Mouse (Mus musculus): ENCODE measurements around the gene Hnrnpa1. TPM values are rescaled to one million over a fixed set of nuclear protein-coding genes. Genes with fewer than 3 reads are reported as not detected.
A peak's percentile ranks its signal among the peaks of the same experiment; 100 is the strongest.

The Hnrnpa1 gene
- total and polyA plus RNA-seq, 2 experiments from 2014 or later: 117 to 596 TPM

DNA sequence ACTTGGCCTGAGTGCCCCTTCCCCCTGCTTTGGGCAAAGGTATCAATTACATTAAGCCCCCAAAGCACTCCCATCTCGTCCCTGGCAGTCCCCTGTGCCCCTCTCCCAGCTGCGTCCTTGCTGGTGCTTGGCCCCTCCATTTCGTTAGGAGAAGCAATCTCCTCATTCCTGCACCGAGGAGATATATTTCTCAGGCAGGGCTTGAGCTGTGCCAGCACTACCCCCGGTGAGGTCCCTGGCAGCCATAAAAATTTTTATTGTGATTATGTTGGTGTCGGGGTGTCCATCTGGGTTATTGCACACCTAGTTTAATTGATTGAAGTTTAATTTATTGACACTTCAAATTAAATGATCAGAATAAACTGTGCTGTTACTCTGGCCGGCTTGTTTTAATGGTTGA is 37.7 kb downstream of the Hnrnpa1 start:
- 62% methylated on average over 7 of the region's 7 CpGs for WGBS
- Histone ChIP-seq H3K4me2 (ENCODE audit: low read depth, low read length) (no peak overlapping the region), H3K27me3 (ENCODE audit: insufficient read depth, low read length) (no peaks in the 10 kb centered on the region), H3K4me3 (ENCODE audit: low read length) (no peak overlapping the region), H3K36me3 (ENCODE audit: insufficient read depth, low read length) (no peaks in the 10 kb centered on the region), H3K27ac (no peak overlapping the region), H3K9ac (replicated peaks; ENCODE audit: low read length) (no peak overlapping the region), H3K4me1 (ENCODE audit: insufficient read depth, low read length) (peaks cover 8% of the 10 kb centered on the region; the same call in 1 of the 2 replicates), H3K9me3 (ENCODE audit: low read length) (no peaks in the 10 kb centered on the region)
- no peak for TF ChIP-seq CTCF (IDR thresholded peaks at IDR 0.05; ENCODE audit: low read depth)
- ATAC-seq (no peak), DNase-seq (ENCODE audit: low spot score) (no peak)

DNA sequence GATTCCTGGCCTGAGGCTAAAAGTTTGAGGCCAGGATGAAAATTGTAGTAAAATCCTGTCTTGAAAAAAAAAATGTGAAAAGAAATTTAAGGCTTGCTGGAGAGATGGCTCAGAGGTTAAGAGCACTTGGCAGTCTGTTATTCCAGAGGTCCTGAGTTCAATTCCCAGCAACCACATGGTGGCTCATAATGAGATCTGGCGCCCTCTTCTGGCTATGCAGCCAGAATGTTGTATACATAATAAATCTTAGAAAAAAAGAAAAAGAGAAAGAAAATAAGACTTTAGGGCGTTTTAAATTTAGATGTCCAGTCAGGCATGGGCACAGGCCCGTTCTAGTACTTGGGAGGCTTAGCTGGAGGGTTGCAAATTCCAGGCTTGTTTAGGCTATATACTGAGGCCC is 39.5 kb downstream of the Hnrnpa1 start:
- Histone ChIP-seq H3K27me3 (ENCODE audit: insufficient read depth, low read length) (no peaks in the 10 kb centered on the region), H3K27ac (no peak overlapping the region), H3K4me2 (ENCODE audit: low read depth, low read length) (no peak overlapping the region), H3K4me1 (ENCODE audit: insufficient read depth, low read length) (no peaks in the 10 kb centered on the region), H3K36me3 (ENCODE audit: insufficient read depth, low read length) (no peaks in the 10 kb centered on the region), H3K9me3 (ENCODE audit: low read length) (no peaks in the 10 kb centered on the region), H3K9ac (replicated peaks; ENCODE audit: low read length) (no peak overlapping the region), H3K4me3 (ENCODE audit: low read length) (no peak overlapping the region)
- DNase-seq (ENCODE audit: low spot score) (peak; percentile 28), ATAC-seq (no peak)
- TF ChIP-seq CTCF (IDR thresholded peaks at IDR 0.05; ENCODE audit: low read depth): peak; percentile 54
- WGBS: 59% methylated on average over 3 of the region's 3 CpGs

DNA sequence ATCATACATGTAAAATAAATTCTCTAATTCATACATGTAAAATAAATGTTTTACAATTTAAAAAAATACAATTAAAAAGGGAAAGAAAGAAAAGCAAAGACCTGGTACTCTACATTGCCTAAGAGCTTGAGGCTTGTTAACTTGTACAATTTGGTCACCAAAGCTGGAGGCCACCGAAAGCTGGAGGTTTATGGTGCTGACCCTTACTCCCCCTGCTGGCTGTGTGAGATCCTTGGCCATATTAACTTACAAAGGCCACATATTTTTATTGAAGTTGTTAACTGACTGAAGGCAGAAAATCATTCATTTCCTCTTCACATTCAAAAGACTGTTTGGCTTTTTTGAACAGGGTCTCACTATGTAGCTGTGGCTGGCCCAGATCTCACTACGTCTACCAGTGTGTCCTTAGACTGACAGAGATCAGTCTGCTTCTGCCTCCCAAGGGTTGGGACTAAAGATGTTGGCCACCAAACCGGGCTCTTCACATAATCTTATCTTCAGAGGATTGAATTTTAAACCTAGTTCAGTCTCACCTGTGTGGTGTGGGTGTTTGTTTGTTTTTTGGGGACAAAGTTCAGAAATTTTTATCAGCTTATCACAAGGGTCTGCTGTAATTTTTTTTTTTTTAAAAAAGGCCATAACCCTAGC is 40.7 kb downstream of the Hnrnpa1 start:
- H3K4me3 ChIP-seq (ENCODE audit: low read length): no peak overlapping the region
- no peaks in the 10 kb centered on the region for H3K9me3 ChIP-seq (ENCODE audit: low read length)
- 0 out of 2 replicates have a peak, but pooled peaks cover 3% of the 10 kb centered on the region for H3K4me1 ChIP-seq (ENCODE audit: insufficient read depth, low read length)
- H3K27me3 ChIP-seq (ENCODE audit: insufficient read depth, low read length): no peaks in the 10 kb centered on the region
- 69% methylated on average over 3 of the region's 3 CpGs for WGBS
- H3K9ac ChIP-seq (replicated peaks; ENCODE audit: low read length): no peak overlapping the region
- peak; percentile 68 for TF ChIP-seq CTCF (IDR thresholded peaks at IDR 0.05; ENCODE audit: low read depth)
- H3K36me3 ChIP-seq (ENCODE audit: insufficient read depth, low read length): no peaks in the 10 kb centered on the region
- ATAC-seq (no peak), DNase-seq (ENCODE audit: low spot score) (peak; percentile 64)
- no peak overlapping the region for H3K27ac ChIP-seq
- H3K4me2 ChIP-seq (ENCODE audit: low read depth, low read length): no peak overlapping the region

DNA sequence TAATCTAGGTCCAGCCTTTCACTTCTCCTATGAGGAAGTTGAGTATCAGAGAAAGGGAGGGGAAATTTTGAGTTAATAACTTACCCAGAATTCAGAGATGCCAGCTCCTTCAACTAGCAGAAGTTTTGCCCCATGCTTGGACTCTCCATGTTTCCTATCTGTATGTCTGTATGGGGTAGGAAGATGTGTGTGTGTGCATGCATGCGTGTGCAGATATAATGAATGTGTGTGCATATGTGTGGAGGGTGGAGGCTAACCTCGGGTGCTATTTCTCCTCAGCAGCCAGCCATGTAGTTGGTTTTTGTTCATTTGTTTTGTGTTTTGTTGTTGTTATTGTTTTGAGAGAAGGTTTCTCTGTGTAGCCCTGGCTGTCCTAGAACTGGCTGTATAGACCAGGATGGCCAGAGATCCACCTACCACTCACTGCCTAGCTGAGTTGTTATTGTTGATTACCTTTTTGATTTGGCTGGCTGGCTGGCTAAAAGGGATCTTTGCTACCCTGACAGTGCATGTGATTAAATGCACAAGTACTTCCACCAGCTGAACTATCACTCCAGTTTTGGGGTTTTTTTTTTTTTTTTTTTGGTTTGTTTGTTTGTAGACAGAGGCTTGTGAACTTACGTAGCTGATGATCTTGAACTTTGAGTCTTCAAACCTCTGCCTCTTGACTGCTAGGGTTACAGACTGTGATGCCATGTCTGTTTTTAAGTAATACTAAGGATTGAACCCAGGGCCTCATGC is 41.4 kb downstream of the Hnrnpa1 start:
- 0 out of 2 replicates have a peak, but pooled peaks cover 3% of the 10 kb centered on the region for H3K4me1 ChIP-seq (ENCODE audit: insufficient read depth, low read length)
- H3K9me3 ChIP-seq (ENCODE audit: low read length): no peaks in the 10 kb centered on the region
- TF ChIP-seq CTCF (IDR thresholded peaks at IDR 0.05; ENCODE audit: low read depth): no peak
- DNase-seq (ENCODE audit: low spot score): no peak
- H3K27ac ChIP-seq: no peak overlapping the region
- no peak overlapping the region for H3K4me2 ChIP-seq (ENCODE audit: low read depth, low read length)
- no peak overlapping the region for H3K4me3 ChIP-seq (ENCODE audit: low read length)
- no peaks in the 10 kb centered on the region for H3K36me3 ChIP-seq (ENCODE audit: insufficient read depth, low read length)
- H3K9ac ChIP-seq (replicated peaks; ENCODE audit: low read length): no peak overlapping the region
- no peak for ATAC-seq
- 91% methylated on average over 3 of the region's 3 CpGs for WGBS
- no peaks in the 10 kb centered on the region for H3K27me3 ChIP-seq (ENCODE audit: insufficient read depth, low read length)

DNA sequence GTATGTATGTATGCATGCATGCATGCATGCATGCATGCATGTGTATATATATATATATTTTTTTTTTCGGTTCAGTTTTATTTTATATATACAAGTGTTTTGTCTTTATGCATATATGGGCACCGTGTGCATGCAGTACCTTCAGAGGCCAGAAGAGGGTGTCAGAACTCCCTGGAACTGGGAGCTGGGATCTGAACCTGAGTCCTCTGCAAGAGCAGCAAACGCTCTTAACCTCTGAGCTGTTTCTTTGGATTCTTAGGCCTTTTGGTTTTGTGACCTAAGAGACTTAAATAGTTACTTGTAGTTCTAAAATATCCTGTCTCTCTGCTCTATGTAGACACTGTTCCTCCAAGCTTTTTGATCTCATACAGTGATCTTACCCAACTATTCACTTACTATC is 43.8 kb downstream of the Hnrnpa1 start:
- WGBS: 59% methylated on average over 3 of the region's 3 CpGs
- Histone ChIP-seq H3K4me1 (ENCODE audit: insufficient read depth, low read length) (0 out of 2 replicates have a peak, but pooled peaks cover 3% of the 10 kb centered on the region), H3K4me3 (ENCODE audit: low read length) (no peak overlapping the region), H3K36me3 (ENCODE audit: insufficient read depth, low read length) (no peaks in the 10 kb centered on the region), H3K9ac (replicated peaks; ENCODE audit: low read length) (no peak overlapping the region), H3K9me3 (ENCODE audit: low read length) (no peaks in the 10 kb centered on the region), H3K27ac (no peak overlapping the region), H3K27me3 (ENCODE audit: insufficient read depth, low read length) (no peaks in the 10 kb centered on the region), H3K4me2 (ENCODE audit: low read depth, low read length) (no peak overlapping the region)
- peak; percentile 66 for TF ChIP-seq CTCF (IDR thresholded peaks at IDR 0.05; ENCODE audit: low read depth)
- DNase-seq (ENCODE audit: low spot score) (peak; percentile 64), ATAC-seq (no peak)

DNA sequence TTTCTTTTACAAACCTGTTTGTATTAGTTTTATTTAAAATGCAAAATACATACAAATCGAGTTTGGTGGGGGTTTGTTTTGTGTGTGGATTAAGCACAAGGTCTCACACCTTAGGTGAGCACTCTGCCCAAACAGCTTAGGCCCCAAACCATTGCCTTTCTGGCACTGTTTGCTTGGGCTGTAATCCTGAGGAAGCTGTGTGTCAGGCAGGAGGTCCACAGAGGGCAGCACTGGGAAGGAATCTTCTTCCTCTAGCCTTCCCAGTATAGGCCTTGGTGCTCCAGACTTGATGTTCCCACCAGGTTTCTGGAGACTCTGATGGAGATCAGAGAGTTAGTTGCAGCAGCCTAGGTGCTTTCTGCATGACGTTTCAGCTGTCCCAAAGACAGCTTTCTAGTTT is 44.4 kb downstream of the Hnrnpa1 start:
- H3K4me1 ChIP-seq (ENCODE audit: insufficient read depth, low read length): 0 out of 2 replicates have a peak, but pooled peaks cover 3% of the 10 kb centered on the region
- no peaks in the 10 kb centered on the region for H3K9me3 ChIP-seq (ENCODE audit: low read length)
- H3K4me2 ChIP-seq (ENCODE audit: low read depth, low read length): no peak overlapping the region
- peak overlapping the region; percentile 51; the same call in 1 of the 2 replicates for H3K27ac ChIP-seq
- H3K27me3 ChIP-seq (ENCODE audit: insufficient read depth, low read length): no peaks in the 10 kb centered on the region
- peak; percentile 44 for TF ChIP-seq CTCF (IDR thresholded peaks at IDR 0.05; ENCODE audit: low read depth)
- H3K4me3 ChIP-seq (ENCODE audit: low read length): no peak overlapping the region
- H3K36me3 ChIP-seq (ENCODE audit: insufficient read depth, low read length): no peaks in the 10 kb centered on the region
- no peak for DNase-seq (ENCODE audit: low spot score)
- ATAC-seq: no peak
- H3K9ac ChIP-seq (replicated peaks; ENCODE audit: low read length): no peak overlapping the region
- 41% methylated on average over 2 of the region's 2 CpGs for WGBS
